Mouse (Mus musculus) forebrain, embryonic 16.5 days (tissue): ENCODE measurements around the gene Slc30a5. TPM values are rescaled to one million over a fixed set of nuclear protein-coding genes. Genes with fewer than 3 reads are reported as not detected.
"Not testable (repeated sequence)": the region's sequence is repeated elsewhere in the genome, so short reads cannot be mapped to it uniquely, and the experiment has no call there.

Experiments used
- ATAC-seq: fragments of 200-750 bp; cut with Nextera tagmentation; 2 replicates; pipeline ENCODE4 v1.8.0; 2017; ENCODE audit warnings: mild to moderate bottlenecking, moderate library complexity
- H3K27ac ChIP-seq: fragments of 300-500 bp; sonication (generic); 2 replicates; pipeline ENCODE4 v1.5.1; 2014; ENCODE audit warnings: low read length, control low read depth
- H3K27me3 ChIP-seq: fragments of 300-500 bp; sonication (generic); replicated peaks from 2 replicates; pipeline ENCODE4 v1.6.1; 2014; ENCODE audit warnings: low read length; ENCODE audit not compliant: control insufficient read depth, insufficient read depth
- H3K36me3 ChIP-seq: fragments of 300-500 bp; sonication (generic); 2 replicates; pipeline ENCODE4 v1.6.1; 2014; ENCODE audit not compliant: control insufficient read depth, insufficient read depth
- H3K4me1 ChIP-seq: fragments of 300-500 bp; sonication (generic); replicated peaks from 2 replicates; pipeline ENCODE4 v1.6.1; 2014; ENCODE audit warnings: low read length; ENCODE audit not compliant: control insufficient read depth, insufficient read depth
- H3K4me2 ChIP-seq: fragments of 300-500 bp; sonication (generic); 2 replicates; pipeline ENCODE4 v1.6.1; 2014; ENCODE audit warnings: mild to moderate bottlenecking, low read length, control low read depth
- H3K4me3 ChIP-seq: fragments of 300-500 bp; sonication (generic); replicated peaks from 2 replicates; pipeline ENCODE4 v1.5.1; 2014; ENCODE audit warnings: mild to moderate bottlenecking, low read length, control low read depth
- H3K9ac ChIP-seq: fragments of 300-500 bp; sonication (generic); replicated peaks from 2 replicates; pipeline ENCODE4 v1.6.1; 2014; ENCODE audit warnings: low read depth, low read length, control low read depth
- H3K9me3 ChIP-seq: fragments of 300-500 bp; sonication (generic); 2 replicates; pipeline ENCODE4 v1.6.1; 2016; ENCODE audit warnings: low read length; ENCODE audit not compliant: control insufficient read depth
- WGBS: fragments of 180-500 bp; shearing (Covaris S2); extraction: QIAGEN DNeasy Blood & Tissue Kit; methylation state at CpG from one replicate; pipeline ENCODE4 v1.1.7; 2014; 5-methylcytosine and 5-hydroxymethylcytosine counted together
- polyA plus RNA-seq: library from polyadenylated mRNA; unstranded; fragments of >200 nt; fragmentation: Nextera tagmentation; extraction: Ambion mirVana; gene quantifications from 2 replicates; pipeline ENCODE4 v1.2.1, GENCODE M21; 2015

Gene Slc30a5
- polyA plus RNA-seq, 1 experiment from 2014 or later, result 34.9 TPM

- no peak for ATAC-seq
- no peak overlapping the region for H3K27ac ChIP-seq
Observed at GRCm38 (mm10) chr13:100825627-100826410, 7.4 kb downstream of the Slc30a5 start.

GRCm38 (mm10) chr13:100824916-100825315 is 8.3 kb downstream of the Slc30a5 start:
- Histone ChIP-seq H3K4me1 (no peaks in the 10 kb centered on the region), H3K9ac (no peak overlapping the region), H3K4me2 (no peak overlapping the region), H3K27me3 (no peaks in the 10 kb centered on the region), H3K36me3 (peaks cover 23% of the 10 kb centered on the region), H3K4me3 (no peak overlapping the region), H3K9me3 (no peaks in the 10 kb centered on the region), H3K27ac (no peak overlapping the region)
- WGBS, result 95% methylated on average over 3 of the region's 3 CpGs
- no peak for ATAC-seq

More at GRCm38 (mm10) chr13:100825627-100826410, 7.4 kb downstream of the Slc30a5 start:
- no peak overlapping the region for H3K4me3 ChIP-seq
- H3K4me1 ChIP-seq, result 0 out of 2 replicates have a peak, but pooled peaks cover 3% of the 10 kb centered on the region
- peaks cover 19% of the 10 kb centered on the region for H3K36me3 ChIP-seq
- H3K4me2 ChIP-seq, result no peak overlapping the region
- WGBS, result 91% methylated on average over 9 of the region's 9 CpGs
- no peak overlapping the region for H3K9ac ChIP-seq
- H3K27me3 ChIP-seq, result no peaks in the 10 kb centered on the region
- H3K9me3 ChIP-seq, result no peaks in the 10 kb centered on the region

DNA sequence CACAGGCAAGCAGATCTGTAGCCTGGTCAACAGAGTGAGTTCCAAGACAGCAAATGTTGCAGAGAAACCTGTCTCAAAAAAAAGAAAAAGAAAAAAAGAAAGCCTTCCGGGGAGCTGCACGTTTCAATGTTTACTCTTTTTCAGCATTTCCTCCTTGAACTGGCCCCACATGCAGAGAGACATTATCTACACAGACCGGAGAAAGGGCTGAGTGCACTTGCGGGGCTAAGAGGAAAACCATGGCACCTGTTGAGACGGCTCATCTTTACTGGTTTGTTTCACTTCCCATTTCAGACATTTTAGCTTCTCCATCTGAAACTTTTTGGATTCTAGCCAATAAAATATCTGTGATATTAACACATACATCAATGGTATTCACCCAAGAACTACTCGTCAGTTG is 8.9 kb downstream of the Slc30a5 start:
- H3K27me3 ChIP-seq, result no peaks in the 10 kb centered on the region
- WGBS, result 83% methylated on average over 6 of the region's 6 CpGs
- H3K9ac ChIP-seq, result no peak overlapping the region
- H3K4me2 ChIP-seq, result no peak overlapping the region
- no peak overlapping the region for H3K27ac ChIP-seq
- ATAC-seq, result no peak
- no peak overlapping the region for H3K4me3 ChIP-seq
- peaks cover 24% of the 10 kb centered on the region for H3K36me3 ChIP-seq
- no peaks in the 10 kb centered on the region for H3K4me1 ChIP-seq
- no peaks in the 10 kb centered on the region for H3K9me3 ChIP-seq

- H3K27me3 ChIP-seq, result no peaks in the 10 kb centered on the region
- H3K4me3 ChIP-seq, result no peak overlapping the region
- no peak for ATAC-seq
- no peak overlapping the region for H3K27ac ChIP-seq
- no peaks in the 10 kb centered on the region for H3K9me3 ChIP-seq
- WGBS, result 98% methylated on average over 3 of the region's 3 CpGs
- H3K4me1 ChIP-seq, result no peaks in the 10 kb centered on the region
- H3K9ac ChIP-seq, result no peak overlapping the region
- H3K4me2 ChIP-seq, result no peak overlapping the region
- H3K36me3 ChIP-seq, result peaks cover 24% of the 10 kb centered on the region
Observed at GRCm38 (mm10) chr13:100823863-100824262, 9.4 kb downstream of the Slc30a5 start.

- no peak overlapping the region for H3K27ac ChIP-seq
Observed at GRCm38 (mm10) chr13:100814451-100814850, 18.8 kb downstream of the Slc30a5 start.

GRCm38 (mm10) chr13:100805776-100806175 is 27.5 kb downstream of the Slc30a5 start:
- H3K4me2 ChIP-seq, result no peak overlapping the region
- no peak overlapping the region for H3K4me3 ChIP-seq
- no peaks in the 10 kb centered on the region for H3K27me3 ChIP-seq
- peaks cover 42% of the 10 kb centered on the region for H3K36me3 ChIP-seq
- H3K4me1 ChIP-seq, result no peaks in the 10 kb centered on the region
- no peak overlapping the region for H3K9ac ChIP-seq
- no peak for ATAC-seq
- H3K27ac ChIP-seq, result no peak overlapping the region
- no peaks in the 10 kb centered on the region for H3K9me3 ChIP-seq
- 98% methylated on average over 3 of the region's 3 CpGs for WGBS

More at GRCm38 (mm10) chr13:100814451-100814850, 18.8 kb downstream of the Slc30a5 start:
- no peaks in the 10 kb centered on the region for H3K4me1 ChIP-seq
- no peak overlapping the region for H3K4me3 ChIP-seq
- H3K9ac ChIP-seq, result no peak overlapping the region
- WGBS, result 90% methylated on average over 6 of the region's 6 CpGs
- H3K9me3 ChIP-seq, result no peaks in the 10 kb centered on the region
- peaks cover 18% of the 10 kb centered on the region for H3K36me3 ChIP-seq
- no peak overlapping the region for H3K4me2 ChIP-seq
- no peaks in the 10 kb centered on the region for H3K27me3 ChIP-seq
- ATAC-seq, result no peak

DNA sequence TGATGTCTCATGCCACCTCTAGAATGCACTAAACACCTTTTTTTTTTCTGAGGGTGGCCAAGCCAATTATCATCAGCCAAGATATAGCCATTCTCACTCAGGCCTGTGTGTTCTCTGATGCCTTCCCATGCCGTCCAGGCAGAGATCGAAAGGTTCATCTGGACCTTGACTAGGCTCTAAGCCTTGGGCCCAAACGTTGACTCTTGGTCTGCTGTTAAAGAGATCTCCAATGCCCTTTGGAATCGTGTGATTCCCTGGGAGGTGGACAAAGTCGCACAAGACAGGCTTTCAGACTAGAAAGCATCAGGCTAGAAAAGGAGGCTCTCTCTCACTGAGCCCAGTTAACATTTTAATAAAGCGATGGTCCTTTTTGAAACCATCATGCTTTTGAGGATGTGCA is 36.1 kb downstream of the Slc30a5 start:
- no peak for ATAC-seq
- H3K4me2 ChIP-seq, result no peak overlapping the region
- WGBS, result 90% methylated on average over 6 of the region's 6 CpGs
- H3K9me3 ChIP-seq, result no peaks in the 10 kb centered on the region
- H3K36me3 ChIP-seq, result peaks cover 3% of the 10 kb centered on the region
- H3K9ac ChIP-seq, result no peak overlapping the region
- H3K27ac ChIP-seq, result no peak overlapping the region
- H3K4me3 ChIP-seq, result no peak overlapping the region
- H3K4me1 ChIP-seq, result no peaks in the 10 kb centered on the region
- no peaks in the 10 kb centered on the region for H3K27me3 ChIP-seq

GRCm38 (mm10) chr13:100789083-100789482 is 44.1 kb downstream of the Slc30a5 start:
- no peak for ATAC-seq
- Histone ChIP-seq H3K9ac (no peak overlapping the region), H3K4me3 (no peak overlapping the region), H3K36me3 (no peaks in the 10 kb centered on the region), H3K9me3 (no peaks in the 10 kb centered on the region), H3K27ac (no peak overlapping the region), H3K4me1 (peaks cover 16% of the 10 kb centered on the region), H3K4me2 (no peak overlapping the region), H3K27me3 (no peaks in the 10 kb centered on the region)
- 92% methylated on average over 3 of the region's 3 CpGs for WGBS

GRCm38 (mm10) chr13:100788057-100788456 is 45.2 kb downstream of the Slc30a5 start:
- not testable (repeated sequence) for H3K9ac ChIP-seq, H3K4me2 ChIP-seq, H3K9me3 ChIP-seq, H3K27me3 ChIP-seq, H3K4me3 ChIP-seq, ATAC-seq, H3K27ac ChIP-seq, H3K36me3 ChIP-seq
- H3K4me1 ChIP-seq, result peaks cover 21% of the 10 kb centered on the region
- 97% methylated on average over 11 of the region's 14 CpGs for whole genome bisulfite sequencing
